8 mouse cellular contexts compared by ENCODE assay signal in genomic region chr17:46680760-46681373, GRCm38 (mm10). TPM values are rescaled to one million over a fixed set of nuclear protein-coding genes. Genes with fewer than 3 reads are reported as not detected.
A peak's percentile ranks its signal among the peaks of the same experiment; 100 is the strongest.
DNase-seq lines count a peak whose midpoint lies in the region; ATAC-seq and TF ChIP-seq lines count a peak whose summit lies in the region.

Gene Klhdc3, minus strand, starts transcription at chr17:46680914.

- peak within 1 kb of the TSS; percentile 92 for H3K9ac ChIP-seq in ES-E14 (ENCODE audit: insufficient read depth, low read depth, low read length, poor library complexity, severe bottlenecking)
- H3K9ac ChIP-seq in forebrain, embryonic 15.5 days (replicated peaks): peak within 1 kb of the TSS; percentile 80

- DNase-seq in ES-E14 (ENCODE audit: low read depth, low spot score): peak; percentile 99
- peak; percentile 99 for DNase-seq in cerebellum, adult 11-12 months
- peak; percentile 95 for DNase-seq in heart, postnatal 25 days (ENCODE audit: low spot score)
- peak; percentile 95 to 98 for DNase-seq in layer of hippocampus, adult 18-20 months (ENCODE audit: low spot score in 2 of 2)
- DNase-seq in lung, adult 2 months: peak; percentile 93
- DNase-seq in thymus, adult 18-20 months: peak; percentile 96 to 97

- H3K4me1 ChIP-seq in ES-E14 (ENCODE audit: control insufficient read depth in 2 of 2, insufficient read depth in 2 of 2, low read length in 2 of 2, poor library complexity in 1 of 2): peaks cover 17 to 43% of the 10 kb centered on the region in 2 experiments; a peak in 3 of 4 replicates
- H3K4me1 ChIP-seq in forebrain, embryonic 15.5 days: peaks cover 26% of the 10 kb centered on the region
- peaks cover 6% of the 10 kb centered on the region; the same call in 1 of the 2 replicates for H3K4me1 ChIP-seq in lung, adult 2 months (ENCODE audit: control insufficient read depth, insufficient read depth, low read length)

- in situ Hi-C loops in ES-E14 (cut with MboI; ENCODE audit: low sequenced_read_pairs in 2 of 2, unreplicated experiment in 2 of 2): no loop called here

- peaks cover 49% of the 10 kb centered on the region for H3K36me3 ChIP-seq in ES-E14 (ENCODE audit: control insufficient read depth, insufficient read depth, low read length, poor library complexity, severe bottlenecking)
- H3K36me3 ChIP-seq in forebrain, embryonic 15.5 days: peaks cover 52% of the 10 kb centered on the region

- intact Hi-C loops in heart, postnatal 25 days (cut with DNase I): loop anchor here (2.0 kb wide), 2 partner anchors 32 to 34 kb away; no protein-coding TSS in a partner anchor

- H3K27me3 ChIP-seq in forebrain, embryonic 15.5 days: no peaks in the 10 kb centered on the region

- no peak for TF ChIP-seq CTCF in lung, adult 2 months (IDR thresholded peaks at IDR 0.05; ENCODE audit: insufficient read depth, low read length)

- H3K4me3 ChIP-seq in ES-E14 (ENCODE audit: insufficient read depth in 1 of 2, low read depth in 1 of 2, low read length in 2 of 2, poor library complexity in 1 of 2, severe bottlenecking in 1 of 2): peak within 1 kb of the TSS; percentile 95 to 98
- H3K4me3 ChIP-seq in forebrain, embryonic 15.5 days: peak within 1 kb of the TSS; percentile 99
- peak within 1 kb of the TSS; percentile 75 for H3K4me3 ChIP-seq in lung, adult 2 months (replicated peaks; ENCODE audit: extremely low read depth, low read depth, low read length)

- no peaks in the 10 kb centered on the region for H3K9me3 ChIP-seq in ES-E14 (ENCODE audit: control insufficient read depth, insufficient read depth, low read depth, low read length)
- no peaks in the 10 kb centered on the region for H3K9me3 ChIP-seq in forebrain, embryonic 15.5 days

- peak within 1 kb of the TSS; percentile 87 for H3K4me2 ChIP-seq in forebrain, embryonic 15.5 days (replicated peaks)

- ATAC-seq in forebrain, embryonic 15.5 days (replicated peaks): peak; percentile 97
- ATAC-seq in neutrophil, adult 5-6 weeks (ENCODE audit: extremely low read depth, insufficient number of reproducible peaks, low FRiP score, poor library complexity, severe bottlenecking): peak; percentile 96

- TF ChIP-seq POLR2A in lung, adult 2 months (IDR thresholded peaks at IDR 0.05; ENCODE audit: borderline replicate concordance, extremely low read depth, low read depth, low read length): peak; percentile 58; the same call in 1 of the 2 replicates

- WGBS in forebrain, embryonic 15.5 days: under 1% methylated on average over 49 of the region's 49 CpGs
- under 1% methylated on average over 49 of the region's 49 CpGs for WGBS in lung, adult 2 months

- peak within 1 kb of the TSS; percentile 94 for H3K27ac ChIP-seq in ES-E14 (ENCODE audit: insufficient read depth, low read depth, low read length, poor library complexity, severe bottlenecking)
- H3K27ac ChIP-seq in forebrain, embryonic 15.5 days (replicated peaks): peak within 1 kb of the TSS; percentile 94

TF ChIP-seq in ES-E14, 5 proteins besides CTCF, POLR2A, EP300 and RAD21:
- TF ChIP-seq CHD2 (IDR thresholded peaks at IDR 0.05; ENCODE audit: low read depth, low read length) (no peak), HCFC1 (IDR thresholded peaks at IDR 0.05; ENCODE audit: borderline replicate concordance, insufficient read depth, low read length) (peak; percentile 94)

RNA-seq across cellular contexts. Expression of gene Klhdc3, which starts in this region (rescaled TPM):
- 65.1 and 73.0 TPM in 2 replicates for total RNA-seq in ES-E14 (2012; rRNA removed)
- polyA plus RNA-seq in forebrain, embryonic 15.5 days (2015; fragmentation: Nextera tagmentation; extraction: Ambion mirVana): 181 and 187 TPM in 2 replicates
- total RNA-seq in heart, postnatal 25 days (2021): 100 to 1,000 TPM in 1 of 2 experiments, 10 to 100 TPM in 1; 95.5 to 107 TPM
- 100 to 1,000 TPM; 172 to 177 TPM for total RNA-seq in layer of hippocampus, adult 18-20 months (2021)
- 68.4 and 78.1 TPM in 2 replicates for polyA plus RNA-seq in lung, adult 2 months (2012; rRNA removed)
- 26.7 and 26.9 TPM in 2 replicates for total RNA-seq in neutrophil, adult 5-6 weeks (2017)

Comparison
In these comparisons a context has a peak if more than half of its experiments do, and no peak if none do; other contexts are left out.
1. Peak in every context shown above with its lines: DNase-seq, ATAC-seq, H3K4me3 ChIP-seq and H3K27ac ChIP-seq.